Mouse (Mus musculus) adrenal gland (tissue): ENCODE results near the gene Shox2.

Experiments used
- intact Hi-C: fragments of 180-260 bp; cut with DNase I; formaldehyde crosslinking; loops from one replicate; pipeline ENCODE4 v1.15.1; 2025
- long read RNA-seq, 2 experiments: library from polyadenylated mRNA; unstranded; transcript quantifications; one replicate each; pipeline ENCODE4 v2.0.0; 2020; ENCODE audit warnings: borderline replicate concordance in 1 of 2; ENCODE audit not compliant: insufficient replicate concordance in 1 of 2

The Shox2 gene
- long read RNA-seq, experiment 1, partial matches to known transcripts = 0 of 1 reads
- long read RNA-seq, experiment 1, other reads (novel, unspliced or antisense) = 0 of 1 reads
- long read RNA-seq, experiment 2, partial matches to known transcripts = 0 of 4 reads
- long read RNA-seq, experiment 2, other reads (novel, unspliced or antisense) = 1 of 4 reads

DNA sequence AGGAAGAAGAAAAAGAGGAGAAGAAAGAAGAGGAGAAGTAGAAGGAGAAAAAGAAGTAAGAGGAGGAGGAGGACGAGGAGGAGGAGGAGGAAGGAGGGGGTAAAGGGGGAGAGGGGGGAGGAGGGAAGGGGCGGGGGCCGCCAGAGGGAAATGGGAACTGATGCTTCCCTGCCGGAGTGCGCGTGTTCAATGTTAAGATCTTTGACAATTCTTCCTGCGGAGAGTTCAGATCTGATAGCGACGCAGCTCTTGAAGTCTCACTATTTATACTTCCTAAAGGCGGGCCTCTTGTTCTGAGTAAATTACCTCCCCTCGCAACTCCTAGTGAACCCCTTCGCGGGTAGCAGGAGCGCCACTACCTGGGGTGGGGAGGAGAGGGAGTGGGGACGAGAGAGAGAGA lies at the start of gene Shox2:
Gene Shox2 (minus strand): TSS at position 66 of the 400 bp plus-strand sequence.
- intact Hi-C loops = no loop called here

GRCm38 (mm10) chr3:66996820-66997219 lies 15.2 kb upstream of the Shox2 start:
- intact Hi-C loops = no loop called here

- intact Hi-C loops = no loop called here
These were observed 4.7 kb upstream of the Shox2 start for GRCm38 (mm10) chr3:66986287-66986560.

GRCm38 (mm10) chr3:66985539-66986286 lies 4.1 kb upstream of the Shox2 start:
- intact Hi-C loops = no loop called here

DNA sequence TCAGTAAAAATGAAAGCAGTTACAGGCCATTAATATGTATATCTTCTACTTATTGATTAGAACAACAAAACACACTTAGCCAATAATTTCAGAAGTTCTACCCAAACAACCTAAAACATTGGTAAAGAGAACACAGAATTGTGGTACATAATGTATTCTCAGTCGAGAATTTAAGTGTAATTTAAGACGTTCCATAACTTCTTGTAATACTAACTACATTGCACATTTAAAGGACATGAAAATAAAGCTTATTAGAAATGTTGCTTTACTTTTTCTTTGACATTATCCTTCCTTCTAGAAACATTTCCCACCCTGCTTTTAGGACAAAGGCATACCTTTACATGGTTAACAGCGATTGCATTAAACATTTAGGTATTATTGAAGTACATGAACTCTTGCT lies 1.9 kb upstream of the Shox2 start:
- intact Hi-C loops = no loop called here

DNA sequence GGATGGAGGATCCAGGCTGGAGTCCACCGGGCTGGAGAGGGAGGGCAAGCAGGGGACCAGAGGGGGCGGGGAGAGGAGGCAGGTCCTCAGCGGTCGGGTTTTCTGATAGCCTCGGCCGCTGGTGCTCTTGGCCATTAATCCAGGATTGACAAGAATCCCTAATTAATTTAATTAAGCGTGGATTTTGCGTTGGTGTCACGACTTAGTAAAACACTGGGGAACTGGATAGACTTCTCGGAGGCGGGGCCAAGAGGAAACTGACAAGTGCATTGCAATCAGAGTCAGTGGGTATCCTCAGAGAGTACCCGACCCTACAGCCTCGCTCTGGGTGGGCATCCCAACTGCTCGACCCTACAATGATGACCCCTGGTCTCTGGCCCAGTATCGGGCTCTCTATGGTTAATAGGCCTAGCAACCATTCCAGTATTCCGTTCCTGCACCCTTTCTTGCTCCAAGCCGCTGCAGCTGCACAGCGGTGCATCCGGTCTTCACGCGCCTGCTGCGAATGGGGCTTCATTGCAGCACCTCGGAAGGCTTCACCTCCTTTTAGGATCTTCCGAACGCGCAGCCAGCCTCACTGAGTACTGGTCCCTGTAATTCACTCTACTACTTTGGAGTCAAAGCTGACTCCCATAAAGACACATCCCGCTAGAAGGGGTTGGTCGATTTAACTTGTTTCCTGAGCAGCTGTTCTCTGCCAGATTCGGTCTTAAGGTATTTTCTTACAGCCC lies 775 bp upstream of the Shox2 start:
- intact Hi-C loops = no loop called here

- intact Hi-C loops = no loop called here
These were observed 390 bp downstream of the Shox2 start, which contains the start of gene Rsrc1 for GRCm38 (mm10) chr3:66981101-66981661. Gene Rsrc1, plus strand, starts transcription at chr3:66981390.

DNA sequence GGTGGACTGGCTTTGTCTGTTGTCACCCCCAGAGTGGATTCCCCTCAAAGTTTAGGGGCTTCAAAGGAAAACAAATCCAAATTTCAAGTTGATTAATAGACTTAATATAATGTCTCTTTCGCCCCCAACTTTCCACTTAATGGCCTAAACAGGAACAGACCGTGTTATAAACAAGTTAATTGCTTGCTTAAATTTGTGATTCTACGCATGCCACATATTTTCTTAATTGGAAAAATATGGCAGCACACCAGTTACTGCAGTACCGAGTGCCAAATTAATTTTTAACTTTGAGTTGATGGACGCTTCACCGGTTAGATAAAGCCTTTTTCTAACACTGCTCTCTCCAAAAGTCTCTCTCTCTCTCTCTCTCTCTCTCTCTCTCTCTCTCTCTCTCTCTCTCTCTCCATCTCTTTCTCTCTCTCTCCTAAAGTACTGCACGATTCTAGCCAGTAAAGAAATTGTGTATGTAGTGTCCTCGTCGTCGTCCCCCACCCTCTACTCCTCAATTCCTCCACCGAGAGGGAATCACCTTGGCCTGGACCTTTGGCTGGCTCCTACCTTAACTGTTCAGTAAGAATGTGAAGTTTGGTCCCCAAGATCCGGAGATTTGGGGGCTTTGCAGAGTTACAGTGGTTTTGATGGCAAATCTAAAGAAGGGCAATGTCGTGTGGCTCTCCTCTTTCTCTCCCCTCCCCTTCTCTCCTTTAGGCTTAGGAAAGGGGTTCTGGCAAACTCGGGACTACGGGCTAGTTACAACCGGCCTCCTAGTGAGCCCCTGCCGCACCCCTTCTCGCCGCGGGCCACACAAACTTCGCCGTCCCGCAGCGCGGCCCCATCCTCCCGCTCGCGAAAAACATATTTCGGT lies 1.2 kb downstream of the Shox2 start:
- intact Hi-C loops = no loop called here

GRCm38 (mm10) chr3:66979491-66979890 lies 2.1 kb downstream of the Shox2 start:
- intact Hi-C loops = no loop called here

GRCm38 (mm10) chr3:66978457-66979381 lies 2.9 kb downstream of the Shox2 start:
- intact Hi-C loops = no loop called here

DNA sequence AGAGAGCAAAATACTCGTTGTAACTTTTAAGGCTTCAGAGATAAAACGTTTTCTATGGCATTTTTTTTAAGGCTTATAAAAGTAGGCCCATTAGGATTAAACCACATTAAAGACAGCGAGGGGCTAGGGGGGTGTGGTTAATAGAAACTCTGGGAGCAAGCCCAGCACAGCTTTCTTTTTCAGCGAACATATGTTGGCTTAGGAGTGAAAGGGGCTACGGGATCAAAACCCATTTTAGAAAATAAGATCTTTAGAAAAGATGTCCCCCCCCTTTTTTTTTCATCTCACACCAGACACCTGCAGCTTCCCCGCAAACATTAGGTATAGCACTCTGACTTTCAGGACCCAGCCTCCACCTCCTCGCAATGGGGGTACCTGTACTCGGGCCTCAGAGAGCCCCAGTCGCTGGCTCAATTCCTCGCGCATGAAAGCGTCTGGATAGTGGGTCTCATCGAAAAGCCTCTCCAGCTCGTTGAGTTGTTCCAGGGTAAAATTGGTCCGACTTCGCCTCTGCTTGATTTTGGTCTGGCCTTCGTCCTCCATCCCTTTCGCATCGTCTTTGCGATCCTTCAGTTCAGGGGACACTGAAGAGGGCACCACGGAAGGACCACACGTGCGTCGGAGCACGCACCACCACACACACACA lies 3.6 kb downstream of the Shox2 start:
- intact Hi-C loops = no loop called here

- intact Hi-C loops = no loop called here
These were observed 4.5 kb downstream of the Shox2 start for GRCm38 (mm10) chr3:66976889-66977615.

DNA sequence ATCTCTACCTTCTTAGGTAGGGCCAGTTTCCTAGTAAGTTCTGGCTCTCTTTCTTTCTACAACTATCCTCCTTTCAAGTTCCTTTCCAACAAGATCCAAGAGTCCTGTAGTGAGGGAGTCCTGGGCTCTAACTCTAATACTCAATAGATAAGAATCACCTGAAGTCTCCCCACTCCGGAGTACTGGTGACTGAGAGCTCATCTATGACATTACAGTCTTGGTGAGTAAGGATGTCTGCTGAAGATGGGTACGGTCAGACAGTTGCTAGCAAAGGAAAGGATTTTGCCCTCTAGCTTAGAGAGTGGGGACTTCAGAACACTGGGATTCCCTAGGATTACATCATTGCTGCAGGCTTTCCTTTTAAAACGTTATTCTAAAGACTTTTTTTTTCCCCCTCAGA lies 7.1 kb downstream of the Shox2 start:
- intact Hi-C loops = no loop called here

DNA sequence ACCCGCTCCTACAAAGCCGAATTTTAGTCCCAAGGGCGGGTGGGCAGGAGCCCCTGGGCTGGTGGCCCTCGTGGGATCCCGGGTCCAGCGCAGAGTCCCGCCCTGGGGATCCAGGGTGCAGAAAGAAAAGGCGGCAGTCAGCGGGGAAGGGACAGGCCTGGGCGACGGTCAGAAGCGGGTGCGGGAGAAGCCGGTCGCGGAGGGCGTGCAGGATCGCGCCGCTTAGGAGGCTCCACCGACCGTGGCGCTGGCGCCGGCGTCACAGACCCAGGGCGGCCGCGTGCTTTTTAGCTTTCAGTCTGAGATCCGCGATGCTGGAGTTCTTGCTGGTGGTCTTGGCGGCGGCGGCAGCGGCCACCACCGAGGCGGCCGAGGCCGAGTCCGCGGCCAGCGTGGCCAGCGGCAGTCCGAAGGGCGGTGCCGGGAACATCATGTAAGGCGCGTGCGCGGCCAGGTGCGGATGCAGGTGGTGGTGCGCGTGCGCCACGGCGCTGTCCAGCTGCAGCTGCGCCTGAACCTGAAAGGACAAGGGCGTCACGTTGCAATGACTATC lies 8.1 kb downstream of the Shox2 start:
- intact Hi-C loops = no loop called here

GRCm38 (mm10) chr3:66972191-66972950 lies 9.2 kb downstream of the Shox2 start:
- intact Hi-C loops = no loop called here

DNA sequence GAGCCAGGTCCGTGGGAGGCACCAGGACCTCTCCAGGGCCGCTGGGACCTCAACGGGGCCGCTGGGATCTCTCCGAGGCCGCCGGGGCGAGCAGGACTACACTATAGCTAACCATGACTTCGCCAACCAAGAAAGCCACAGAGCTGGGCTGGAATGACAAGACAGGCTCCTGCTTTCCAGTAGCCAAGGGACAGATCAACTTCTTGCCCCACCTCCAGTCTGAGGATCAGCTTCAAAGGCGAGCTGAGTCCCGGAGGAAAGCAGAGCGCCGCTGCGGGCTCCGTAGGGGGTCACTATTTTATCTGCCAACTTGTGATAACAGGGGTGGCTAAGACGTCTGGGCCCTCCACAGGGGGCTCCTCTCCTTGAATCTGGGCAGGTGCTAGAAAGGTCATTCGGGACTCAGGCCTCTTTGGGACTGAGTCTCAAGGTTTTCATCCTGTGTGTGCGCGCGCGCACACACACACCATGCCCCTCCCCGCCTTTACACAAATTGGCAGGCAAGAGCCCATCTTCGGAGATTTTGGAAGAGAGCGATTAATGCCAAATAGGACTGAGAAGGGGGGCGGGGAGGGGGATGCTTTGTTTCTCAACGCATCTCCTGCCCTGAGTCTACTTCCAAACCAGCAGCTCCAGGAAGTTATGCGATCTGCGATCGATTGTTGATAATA lies 10.8 kb downstream of the Shox2 start:
- intact Hi-C loops = no loop called here

DNA sequence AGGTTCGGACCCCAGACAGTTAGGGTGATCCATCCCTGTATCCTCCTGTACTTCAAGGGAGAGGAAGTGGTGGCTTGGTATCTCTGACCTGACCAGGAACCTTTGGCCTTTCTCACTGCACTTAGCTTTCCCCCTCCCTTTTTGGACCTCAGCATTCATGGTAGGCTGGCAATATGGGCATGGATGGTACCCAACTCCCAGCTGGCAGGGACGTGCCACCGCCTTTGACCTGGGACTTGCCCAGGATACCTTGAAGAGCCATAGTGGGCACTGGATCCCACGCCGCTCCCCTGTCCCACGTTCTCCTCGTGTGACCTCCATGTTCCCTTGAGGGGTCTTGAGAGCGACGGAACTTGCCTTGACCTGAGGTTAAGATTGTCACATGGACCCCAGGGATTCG lies 11.3 kb downstream of the Shox2 start:
- intact Hi-C loops = no loop called here
